Mouse (Mus musculus) duodenum, adult 2 months (tissue): ENCODE measurements around the gene Gm17026. TPM values are rescaled to one million over a fixed set of nuclear protein-coding genes. Genes with fewer than 3 reads are reported as not detected.

Source experiments
- polyA plus RNA-seq: library from polyadenylated mRNA; depleted of rRNA; stranded (reverse); fragments of >200 nt; gene quantifications from 2 replicates; pipeline ENCODE4 v1.2.3, GENCODE M21; 2012; ENCODE audit warnings: low replicate concordance; rRNA removed

Gene Gm17026
- not detected in 2 replicates for polyA plus RNA-seq

GRCm38 (mm10) chr14:42259948-42260347 lies at the start of gene Gm17026:
TSS of gene Gm17026 (minus strand) at chr14:42260048.

GRCm38 (mm10) chr14:42297258-42297657 lies 37.4 kb upstream of the Gm17026 start, which contains the start of gene Gm9611:
TSS of gene Gm9611 (minus strand) at chr14:42297358.

Other genes starting within 250 kb of the Gm17026 start
- not detected in 2 replicates for gene Gm7951, start 142.7 kb downstream of the Gm17026 start, polyA plus RNA-seq
- gene Gm17027, start 97.4 kb downstream of the Gm17026 start, polyA plus RNA-seq = not detected in 2 replicates
- gene Gm3573, start 69.3 kb downstream of the Gm17026 start, polyA plus RNA-seq = not detected in 2 replicates
- not detected in 2 replicates for gene Gm9611, start 37.3 kb upstream of the Gm17026 start, polyA plus RNA-seq
- gene Gm7995, start 50.2 kb upstream of the Gm17026 start, polyA plus RNA-seq = not detected in 2 replicates
- gene Gm8005, start 179.6 kb upstream of the Gm17026 start, polyA plus RNA-seq = not detected in 2 replicates
- not detected in 2 replicates for gene Gm8011, start 203.8 kb upstream of the Gm17026 start, polyA plus RNA-seq
- gene Gm8020, start 242.3 kb upstream of the Gm17026 start, polyA plus RNA-seq = not detected in 2 replicates